Mouse (Mus musculus): ENCODE data around the gene Vwa5b2. TPM values are rescaled to one million over a fixed set of nuclear protein-coding genes. Genes with fewer than 3 reads are reported as not detected.

The Vwa5b2 gene
- polyA plus RNA-seq, 2 experiments = 0.18 to 0.23 TPM

DNA sequence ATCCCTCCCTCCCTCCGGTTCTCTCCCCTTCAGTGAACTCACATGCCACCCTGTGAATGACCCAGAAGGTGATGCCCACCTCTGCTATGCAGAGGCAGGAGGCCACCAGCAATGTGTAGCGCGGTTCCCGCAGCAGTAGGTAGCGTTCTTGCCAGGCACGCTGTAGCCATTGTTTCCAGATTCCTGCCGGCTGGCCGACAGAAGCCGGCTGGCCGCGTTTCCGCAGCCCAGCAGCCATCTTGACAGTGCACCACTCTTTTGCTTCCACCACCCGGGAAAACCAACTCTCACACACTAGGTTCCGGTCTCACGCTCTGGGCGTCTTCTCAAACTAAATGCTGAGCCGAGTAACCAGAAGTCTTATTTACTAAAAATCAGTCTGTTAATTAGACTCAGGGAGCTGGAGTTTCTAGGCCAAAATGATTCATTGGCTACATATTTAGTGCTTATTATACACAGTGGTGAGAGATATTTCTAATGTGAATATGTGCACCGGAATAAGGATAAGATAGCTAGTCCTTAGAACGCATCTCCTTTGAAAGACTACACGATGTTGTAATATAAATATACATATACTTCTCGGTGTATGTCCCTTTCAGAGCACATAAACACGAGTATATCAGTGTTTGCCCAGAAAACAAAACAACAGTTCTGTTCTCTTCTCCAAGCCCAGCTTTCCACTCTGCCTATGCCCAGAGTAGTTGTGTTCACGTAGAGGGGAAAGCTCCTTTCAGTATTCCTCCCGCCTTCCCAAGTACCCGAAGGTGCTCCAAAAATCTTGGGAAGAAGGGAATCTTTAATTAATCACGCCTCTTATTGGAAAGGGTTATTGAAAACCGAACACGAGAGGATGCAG lies 21.5 kb downstream of the Vwa5b2 start:
- peak overlapping the region; percentile 59 for H3K27ac ChIP-seq
- H3K4me1 ChIP-seq (replicated peaks; ENCODE audit: control insufficient read depth in 2 of 2, insufficient read depth in 2 of 2, low read length in 1 of 2) = peaks cover 9 to 12% of the 10 kb centered on the region in 2 experiments; a peak in 3 of 4 replicates
- under 1% methylated on average over 28 of the region's 28 CpGs for WGBS (ENCODE audit: insufficient replicate concordance)
- peak overlapping the region; percentile 91 for H3K9ac ChIP-seq (replicated peaks)
- TF ChIP-seq CTCF (IDR thresholded peaks at IDR 0.05; ENCODE audit: low read depth) = no peak
- TF ChIP-seq EP300 (IDR thresholded peaks at IDR 0.05; ENCODE audit: low read depth) = no peak
- DNase-seq (ENCODE audit: low read depth in 3 of 3, low spot score in 3 of 3) (peak; percentile 70 to 76 (median 70)), ATAC-seq (ENCODE audit: insufficient read depth) (peak; percentile 63)
- H3K27me3 ChIP-seq (ENCODE audit: control insufficient read depth, insufficient read depth, low read length) = no peaks in the 10 kb centered on the region
- H3K4me2 ChIP-seq (ENCODE audit: low read depth) = peak overlapping the region; percentile 95
- H3K9me3 ChIP-seq (ENCODE audit: control insufficient read depth, low read length) = no peaks in the 10 kb centered on the region
- H3K4me3 ChIP-seq (ENCODE audit: insufficient read depth in 1 of 2, low read depth in 2 of 2, low read length in 2 of 2) = peak overlapping the region; percentile 73 to 93
- H3K36me3 ChIP-seq (replicated peaks; ENCODE audit: control insufficient read depth, insufficient read depth, low read depth) = peaks cover 5% of the 10 kb centered on the region

DNA sequence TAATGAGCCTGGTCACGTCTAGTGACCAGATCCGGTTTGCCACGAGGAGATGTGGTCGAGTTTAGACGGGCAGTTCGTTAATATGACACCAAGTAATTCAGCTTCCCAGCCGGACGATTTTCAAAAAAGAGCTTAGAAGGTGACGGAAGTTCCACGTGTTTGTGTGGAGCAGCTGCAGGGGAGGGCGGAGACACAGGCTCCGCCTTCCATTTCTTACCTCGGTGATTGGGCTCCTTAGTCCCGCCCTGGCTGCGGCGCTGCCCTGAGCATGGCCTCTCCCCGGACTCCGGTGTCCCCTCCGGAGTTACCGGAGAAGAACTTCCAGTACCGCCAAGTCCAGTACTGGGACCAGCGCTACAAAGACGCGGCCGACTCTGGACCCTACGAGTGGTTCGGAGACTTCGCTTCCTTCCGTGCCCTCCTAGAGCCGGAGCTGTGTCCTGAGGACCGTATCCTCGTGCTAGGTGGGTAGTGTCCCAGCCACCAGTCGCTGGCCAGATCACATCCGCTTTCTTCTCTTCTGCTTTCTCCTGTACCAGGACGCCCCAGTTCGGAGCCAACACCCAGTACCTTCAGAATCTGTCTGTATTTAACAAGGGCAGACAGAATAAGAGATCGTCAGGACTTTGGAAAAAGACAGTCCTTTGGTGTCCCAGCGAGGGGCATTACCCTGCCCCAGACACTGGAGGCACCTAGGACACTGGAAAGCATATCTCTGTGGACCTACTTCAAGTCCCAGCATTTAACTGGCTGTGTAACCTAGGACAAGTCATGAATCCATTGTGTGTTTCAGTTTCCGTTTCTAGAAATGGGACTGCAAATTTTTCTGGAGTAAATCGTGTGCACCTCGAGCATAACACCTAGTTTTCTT lies 22.3 kb downstream of the Vwa5b2 start, which contains the start of the genes Eef1akmt4, Gm49333 and Alg3:
Gene Eef1akmt4, plus strand, starts transcription at position 237 of the 871 bp plus-strand sequence.
Gene Gm49333, plus strand, starts transcription at position 254 of the 871 bp plus-strand sequence.
Gene Alg3, minus strand, starts transcription at position 379 of the 871 bp plus-strand sequence.
- H3K27ac ChIP-seq = peak within 1 kb of the TSS; percentile 59
- H3K9me3 ChIP-seq (ENCODE audit: control insufficient read depth, low read length) = no peaks in the 10 kb centered on the region
- WGBS (ENCODE audit: insufficient replicate concordance) = 1% methylated on average over 41 of the region's 41 CpGs
- peak within 1 kb of the TSS; percentile 74 to 93 for H3K4me3 ChIP-seq (ENCODE audit: insufficient read depth in 1 of 2, low read depth in 2 of 2, low read length in 2 of 2)
- no peaks in the 10 kb centered on the region; the same call in 1 of the 2 replicates for H3K36me3 ChIP-seq (replicated peaks; ENCODE audit: control insufficient read depth, insufficient read depth, low read depth)
- TF ChIP-seq CTCF (IDR thresholded peaks at IDR 0.05; ENCODE audit: low read depth) (no peak), EP300 (IDR thresholded peaks at IDR 0.05; ENCODE audit: low read depth) (no peak)
- DNase-seq (ENCODE audit: low read depth in 3 of 3, low spot score in 3 of 3) = peak; percentile 86 to 88 (median 87)
- peak within 1 kb of the TSS; percentile 95 for H3K4me2 ChIP-seq (ENCODE audit: low read depth)
- peak within 1 kb of the TSS; percentile 91 for H3K9ac ChIP-seq (replicated peaks)
- no peaks in the 10 kb centered on the region for H3K27me3 ChIP-seq (ENCODE audit: control insufficient read depth, insufficient read depth, low read length)
- peak; percentile 96 for ATAC-seq (ENCODE audit: insufficient read depth)
- peaks cover 9 to 12% of the 10 kb centered on the region in 2 experiments; a peak in 3 of 4 replicates for H3K4me1 ChIP-seq (replicated peaks; ENCODE audit: control insufficient read depth in 2 of 2, insufficient read depth in 2 of 2, low read length in 1 of 2)

GRCm38 (mm10) chr16:20619541-20620398 lies 30.5 kb downstream of the Vwa5b2 start:
- H3K9ac ChIP-seq (replicated peaks) = no peak overlapping the region
- H3K4me1 ChIP-seq (replicated peaks; ENCODE audit: control insufficient read depth in 2 of 2, insufficient read depth in 2 of 2, low read length in 1 of 2) = peaks cover 0 to 4% of the 10 kb centered on the region in 2 experiments; a peak in 2 of 4 replicates
- H3K4me2 ChIP-seq (ENCODE audit: low read depth) = peak overlapping the region; percentile 92
- ATAC-seq (ENCODE audit: insufficient read depth) (peak; percentile 25; the same call in 1 of the 2 replicates), DNase-seq (ENCODE audit: low read depth in 3 of 3, low spot score in 3 of 3) (peak in 1 of 3 experiments; percentile 9)
- 4% methylated on average over 80 of the region's 83 CpGs for WGBS (ENCODE audit: insufficient replicate concordance)
- no peak overlapping the region for H3K27ac ChIP-seq
- H3K4me3 ChIP-seq (ENCODE audit: insufficient read depth in 1 of 2, low read depth in 2 of 2, low read length in 2 of 2) = peak overlapping the region; percentile 5 to 66; a peak in 3 of 4 replicates
- H3K9me3 ChIP-seq (ENCODE audit: control insufficient read depth, low read length) = no peaks in the 10 kb centered on the region
- TF ChIP-seq EP300 (IDR thresholded peaks at IDR 0.05; ENCODE audit: low read depth) = no peak
- TF ChIP-seq CTCF (IDR thresholded peaks at IDR 0.05; ENCODE audit: low read depth) = no peak
- H3K27me3 ChIP-seq (ENCODE audit: control insufficient read depth, insufficient read depth, low read length) = peaks cover 53% of the 10 kb centered on the region
- H3K36me3 ChIP-seq (replicated peaks; ENCODE audit: control insufficient read depth, insufficient read depth, low read depth) = no peaks in the 10 kb centered on the region

GRCm38 (mm10) chr16:20620399-20620735 lies 31.1 kb downstream of the Vwa5b2 start:
- H3K9ac ChIP-seq (replicated peaks) = no peak overlapping the region
- peak overlapping the region; percentile 92 for H3K4me2 ChIP-seq (ENCODE audit: low read depth)
- no peaks in the 10 kb centered on the region for H3K9me3 ChIP-seq (ENCODE audit: control insufficient read depth, low read length)
- H3K4me3 ChIP-seq (ENCODE audit: insufficient read depth in 1 of 2, low read depth in 2 of 2, low read length in 2 of 2) = peak overlapping the region; percentile 5 to 66; a peak in 3 of 4 replicates
- DNase-seq (ENCODE audit: low read depth in 3 of 3, low spot score in 3 of 3) (no peak), ATAC-seq (ENCODE audit: insufficient read depth) (no peak)
- H3K36me3 ChIP-seq (replicated peaks; ENCODE audit: control insufficient read depth, insufficient read depth, low read depth) = no peaks in the 10 kb centered on the region
- peaks cover 53% of the 10 kb centered on the region for H3K27me3 ChIP-seq (ENCODE audit: control insufficient read depth, insufficient read depth, low read length)
- H3K27ac ChIP-seq = no peak overlapping the region
- no peak for TF ChIP-seq CTCF (IDR thresholded peaks at IDR 0.05; ENCODE audit: low read depth)
- peaks cover 0 to 4% of the 10 kb centered on the region in 2 experiments; a peak in 2 of 4 replicates for H3K4me1 ChIP-seq (replicated peaks; ENCODE audit: control insufficient read depth in 2 of 2, insufficient read depth in 2 of 2, low read length in 1 of 2)
- 1% methylated on average over 9 of the region's 9 CpGs for WGBS (ENCODE audit: insufficient replicate concordance)

All from liver, embryonic 14.5 days (tissue).